In the genomic region with DNA sequence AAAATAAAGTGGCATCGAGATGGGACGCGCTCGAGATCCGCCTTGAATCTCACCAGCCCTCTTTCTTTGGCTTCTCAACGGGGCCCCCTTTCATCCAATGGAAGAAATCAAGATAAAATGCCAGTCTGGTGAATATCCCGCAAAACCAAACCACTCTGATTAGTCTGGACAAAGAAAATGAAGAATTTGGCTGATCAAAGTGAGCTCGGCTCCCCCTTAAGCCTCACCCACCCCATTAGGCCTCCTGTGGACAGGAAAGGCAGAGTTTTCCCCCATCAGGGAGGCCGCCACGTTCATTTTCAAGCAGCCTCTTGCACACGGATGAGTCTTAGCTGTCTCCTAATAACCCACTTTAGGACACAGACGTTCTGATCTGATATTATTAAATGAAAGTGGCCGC, we compare ENCODE assay signal across 25 mouse cellular contexts. TPM values are rescaled to one million over a fixed set of nuclear protein-coding genes. Genes with fewer than 3 reads are reported as not detected.
DNase-seq lines count a peak whose midpoint lies in the region; ATAC-seq and TF ChIP-seq lines count a peak whose summit lies in the region.
"Had no signal": no experiment of that assay in that cellular context is flagged by ENCODE, and none has a peak within 500 bp of the region (broad histone marks: within the 10 kb centered on the region; RNA-seq: fewer than 3 reads in every experiment).

No protein-coding gene starts in this region.

- no peaks in the 10 kb centered on the region for H3K36me3 ChIP-seq in heart, embryonic 11.5 days (ENCODE audit: control insufficient read depth, insufficient read depth, low read length)
- no peaks in the 10 kb centered on the region for H3K36me3 ChIP-seq in forebrain, embryonic 16.5 days (ENCODE audit: control insufficient read depth, insufficient read depth)
- H3K36me3 ChIP-seq: G1E; kidney, embryonic 15.5 days; limb, embryonic 13.5 days; liver, embryonic 12.5 days had no signal

- no peak overlapping the region for H3K27ac ChIP-seq in heart, embryonic 11.5 days (ENCODE audit: low read depth, low read length)
- no peak overlapping the region for H3K27ac ChIP-seq in forebrain, embryonic 16.5 days (ENCODE audit: low read length)
- no peak overlapping the region for H3K27ac ChIP-seq in cerebellum, adult 2 months (ENCODE audit: insufficient read depth, low read length)
- H3K27ac ChIP-seq: heart, adult 2 months; kidney, embryonic 15.5 days; limb, embryonic 13.5 days; liver, embryonic 12.5 days had no signal

- TF ChIP-seq POLR2A in cerebellum, adult 2 months (IDR thresholded peaks at IDR 0.05; ENCODE audit: borderline replicate concordance, insufficient read depth, low read length) = no peak

- TF ChIP-seq CTCF in cerebellum, adult 2 months (IDR thresholded peaks at IDR 0.05; ENCODE audit: borderline replicate concordance, insufficient read depth, low read depth, low read length) = no peak

- H3K4me2 ChIP-seq in heart, embryonic 11.5 days = peak overlapping the region; percentile 27
- H3K4me2 ChIP-seq in forebrain, embryonic 16.5 days (ENCODE audit: low read length) = peak overlapping the region; percentile 22
- H3K4me2 ChIP-seq: kidney, embryonic 15.5 days; limb, embryonic 13.5 days; liver, embryonic 12.5 days had no signal

- 25% methylated on average over 13 of the region's 13 CpGs for WGBS in heart, embryonic 11.5 days (ENCODE audit: insufficient replicate concordance)
- WGBS in forebrain, embryonic 16.5 days = 13% methylated on average over 13 of the region's 13 CpGs
- 37% methylated on average over 13 of the region's 13 CpGs for WGBS in cerebellum, adult 2 months

- ATAC-seq in heart, embryonic 11.5 days (replicated peaks; ENCODE audit: insufficient number of reproducible peaks, low FRiP score, low TSS enrichment) = no peak
- no peak for ATAC-seq in forebrain, embryonic 16.5 days
- no peak for ATAC-seq in frontal cortex, adult (ENCODE audit: low TSS enrichment)
- ATAC-seq: hindbrain, embryonic 16.5 days; intestine, embryonic 16.5 days; liver, embryonic 12.5 days; Patski had no signal

- no peaks in the 10 kb centered on the region for H3K9me3 ChIP-seq in heart, embryonic 11.5 days (replicated peaks; ENCODE audit: control insufficient read depth, low read length)
- no peaks in the 10 kb centered on the region for H3K9me3 ChIP-seq in forebrain, embryonic 16.5 days (ENCODE audit: control insufficient read depth, low read length)
- H3K9me3 ChIP-seq: G1E; kidney, embryonic 15.5 days; limb, embryonic 13.5 days; liver, embryonic 12.5 days had no signal

- intact Hi-C loops in heart, postnatal 14 days (cut with DNase I) = no loop called here

- no peak for DNase-seq in heart, postnatal 14 days
- peak; percentile 11 for DNase-seq in retina, postnatal 1 day
- no peak for DNase-seq in retina, embryonic 14.5 days (ENCODE audit: low spot score)
- DNase-seq in kidney, adult 18-20 months = no peak
- no peak for DNase-seq in cerebellum, adult 2 months
- DNase-seq: cerebellum, adult 11-12 months; cerebellum, postnatal 25 days; gastrocnemius, postnatal 36 days; heart, adult 2 months; kidney, postnatal 36 days; layer of hippocampus, postnatal 36 days; lung, adult 18-20 months; lung, postnatal 10 days; right cerebral cortex, postnatal 25 days; spleen, adult 18-20 months had no signal

- H3K27me3 ChIP-seq in heart, embryonic 11.5 days (ENCODE audit: control insufficient read depth, insufficient read depth, low read length) = peaks cover 26% of the 10 kb centered on the region
- no peaks in the 10 kb centered on the region for H3K27me3 ChIP-seq in forebrain, embryonic 16.5 days (replicated peaks; ENCODE audit: control insufficient read depth, insufficient read depth, low read length)
- no peaks in the 10 kb centered on the region for H3K27me3 ChIP-seq in cerebellum, adult 2 months (ENCODE audit: control insufficient read depth, insufficient read depth, low read length)
- H3K27me3 ChIP-seq: Patski had no signal

- H3K4me3 ChIP-seq in heart, embryonic 11.5 days (ENCODE audit: low read depth, low read length) = no peak overlapping the region
- H3K4me3 ChIP-seq in forebrain, embryonic 16.5 days (replicated peaks; ENCODE audit: low read length) = no peak overlapping the region
- H3K4me3 ChIP-seq in cerebellum, adult 2 months (replicated peaks; ENCODE audit: insufficient read depth, low read depth, low read length) = no peak overlapping the region
- H3K4me3 ChIP-seq: heart, adult 2 months; kidney, embryonic 15.5 days; limb, embryonic 13.5 days; liver, embryonic 12.5 days had no signal

- H3K9ac ChIP-seq in heart, embryonic 11.5 days (ENCODE audit: low read depth, low read length) = no peak overlapping the region
- H3K9ac ChIP-seq in forebrain, embryonic 16.5 days (replicated peaks; ENCODE audit: low read depth, low read length) = 0 out of 2 replicates have a peak overlapping the region, but pooled peaks have one; percentile 16
- H3K9ac ChIP-seq: kidney, embryonic 15.5 days; limb, embryonic 13.5 days; liver, embryonic 12.5 days had no signal

- H3K4me1 ChIP-seq in heart, embryonic 11.5 days (ENCODE audit: control insufficient read depth, insufficient read depth, low read length) = peaks cover 9% of the 10 kb centered on the region
- H3K4me1 ChIP-seq in forebrain, embryonic 16.5 days (replicated peaks; ENCODE audit: control insufficient read depth, insufficient read depth, low read length) = peaks cover 7% of the 10 kb centered on the region
- no peaks in the 10 kb centered on the region for H3K4me1 ChIP-seq in cerebellum, adult 2 months (ENCODE audit: control insufficient read depth, insufficient read depth, low read length)

RNA-seq across cellular contexts. Expression of gene Tcf7l2, which starts 47.0 kb away (rescaled TPM):
- polyA plus RNA-seq in heart, embryonic 11.5 days (2014; fragmentation: Nextera tagmentation; extraction: Ambion mirVana) = 67.1 and 82.0 TPM in 2 replicates
- total RNA-seq in heart, postnatal 14 days (2021) = 10 to 100 TPM; 15.7 to 22.7 TPM
- polyA plus RNA-seq in forebrain, embryonic 16.5 days (2015; fragmentation: Nextera tagmentation; extraction: Ambion mirVana) = 26.5 and 58.7 TPM in 2 replicates
- polyA plus RNA-seq in cerebellum, adult 2 months (2012; rRNA removed) = 17.5 and 23.3 TPM in 2 replicates
